ENCODE assay signal across 10 mouse cellular contexts in the genomic region with DNA sequence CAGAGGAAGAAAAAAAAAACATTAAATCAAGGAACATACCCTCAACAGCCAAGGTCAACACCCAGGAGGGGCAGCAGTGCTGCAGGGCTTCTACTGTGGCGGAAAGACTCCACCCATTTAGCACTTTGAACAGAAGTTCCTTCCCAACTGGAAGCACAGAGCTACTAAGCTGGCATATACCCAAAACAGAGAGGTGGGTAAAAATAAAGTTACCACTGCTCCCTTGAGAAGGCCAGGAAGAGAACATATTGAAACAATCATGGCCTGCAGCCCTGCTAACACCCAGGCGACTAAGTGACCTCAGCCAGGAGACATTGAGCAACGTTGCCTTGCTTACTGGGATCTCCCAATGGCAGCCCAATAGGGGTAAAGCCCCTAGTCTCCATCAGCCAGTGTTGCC.
DNase-seq lines count a peak whose midpoint lies in the region; ATAC-seq lines count a peak whose summit lies in the region.
"Had no signal": no experiment of that assay in that cellular context is flagged by ENCODE, and none has a peak within 500 bp of the region (broad histone marks: within the 10 kb centered on the region; RNA-seq: fewer than 3 reads in every experiment).

No protein-coding gene starts in this region.

- H3K36me3 ChIP-seq in heart, embryonic 12.5 days = 0 out of 2 replicates have a peak, but pooled peaks cover 3% of the 10 kb centered on the region
- no peaks in the 10 kb centered on the region for H3K36me3 ChIP-seq in kidney, embryonic 15.5 days
- peaks cover 8% of the 10 kb centered on the region; the same call in 1 of the 2 replicates for H3K36me3 ChIP-seq in forebrain, embryonic 13.5 days (ENCODE audit: poor library complexity, severe bottlenecking)

- H3K4me3 ChIP-seq in heart, embryonic 12.5 days = no peak overlapping the region
- no peak overlapping the region for H3K4me3 ChIP-seq in kidney, embryonic 15.5 days (replicated peaks)
- H3K4me3 ChIP-seq in forebrain, embryonic 13.5 days = no peak overlapping the region

- peaks cover 31% of the 10 kb centered on the region for H3K4me1 ChIP-seq in heart, embryonic 12.5 days (replicated peaks)
- peaks cover 48% of the 10 kb centered on the region for H3K4me1 ChIP-seq in kidney, embryonic 15.5 days
- peaks cover 27% of the 10 kb centered on the region for H3K4me1 ChIP-seq in forebrain, embryonic 13.5 days

- no peak for ATAC-seq in heart, embryonic 12.5 days (ENCODE audit: insufficient number of reproducible peaks, low FRiP score)
- no peak for ATAC-seq in kidney, embryonic 15.5 days (replicated peaks; ENCODE audit: low FRiP score)
- no peak for ATAC-seq in forebrain, embryonic 13.5 days
- ATAC-seq: forebrain, postnatal 0 days had no signal

- H3K9ac ChIP-seq in heart, embryonic 12.5 days = no peak overlapping the region
- H3K9ac ChIP-seq in kidney, embryonic 15.5 days = no peak overlapping the region
- H3K9ac ChIP-seq in forebrain, embryonic 13.5 days = no peak overlapping the region
- H3K9ac ChIP-seq: forebrain, postnatal 0 days had no signal

- 50% methylated on average over 3 of the region's 3 CpGs for WGBS in heart, embryonic 12.5 days
- 46% methylated on average over 3 of the region's 3 CpGs for WGBS in kidney, embryonic 15.5 days
- 92% methylated on average over 3 of the region's 3 CpGs for WGBS in forebrain, embryonic 13.5 days

- no peaks in the 10 kb centered on the region for H3K9me3 ChIP-seq in heart, embryonic 12.5 days (replicated peaks)
- H3K9me3 ChIP-seq in kidney, embryonic 15.5 days (replicated peaks) = no peaks in the 10 kb centered on the region
- peaks cover 8% of the 10 kb centered on the region for H3K9me3 ChIP-seq in forebrain, embryonic 13.5 days (replicated peaks)

- H3K27ac ChIP-seq in heart, embryonic 12.5 days (ENCODE audit: poor library complexity, severe bottlenecking) = no peak overlapping the region
- peak overlapping the region; percentile 29 for H3K27ac ChIP-seq in kidney, embryonic 15.5 days
- no peak overlapping the region for H3K27ac ChIP-seq in forebrain, embryonic 13.5 days

- no peak overlapping the region for H3K4me2 ChIP-seq in heart, embryonic 12.5 days
- no peak overlapping the region for H3K4me2 ChIP-seq in kidney, embryonic 15.5 days
- no peak overlapping the region for H3K4me2 ChIP-seq in forebrain, embryonic 13.5 days

- peak; percentile 70 to 88 for DNase-seq in heart, adult 18-20 months
- peak; percentile 52 for DNase-seq in gastrocnemius, postnatal 25 days
- peak; percentile 13 to 54 for DNase-seq in lung, postnatal 4 days
- no peak for DNase-seq in thymus, postnatal 10 days (ENCODE audit: low spot score in 2 of 2)
- DNase-seq in B cell, adult 2 months = no peak
- DNase-seq: forebrain, postnatal 0 days; midbrain, embryonic 14.5 days had no signal

- no peaks in the 10 kb centered on the region for H3K27me3 ChIP-seq in heart, embryonic 12.5 days (replicated peaks)
- no peaks in the 10 kb centered on the region for H3K27me3 ChIP-seq in kidney, embryonic 15.5 days
- no peaks in the 10 kb centered on the region for H3K27me3 ChIP-seq in forebrain, embryonic 13.5 days

Comparison
In these comparisons a context has a peak if more than half of its experiments do, and no peak if none do; other contexts are left out.
1. DNase-seq: peak in heart, adult 18-20 months (2 of 2), gastrocnemius, postnatal 25 days (single experiment) and lung, postnatal 4 days (2 of 2); none in thymus, postnatal 10 days (0 of 2) and B cell, adult 2 months (0 of 2).